Mouse (Mus musculus) left cerebral cortex, postnatal 36 days (tissue): ENCODE data around the gene Slamf1. TPM values are rescaled to one million over a fixed set of nuclear protein-coding genes. Genes with fewer than 3 reads are reported as not detected.
"Not testable (repeated sequence)": the region's sequence is repeated elsewhere in the genome, so short reads cannot be mapped to it uniquely, and the experiment has no call there.

Source experiments
- DNase-seq, 2 experiments: peaks; one replicate each; pipeline ENCODE4 v3.0.0; 2021 to 2022; ENCODE audit warnings: low spot score in 2 of 2, mixed read lengths in 1 of 2
- intact Hi-C: fragments of 180-260 bp; cut with DNase I; formaldehyde crosslinking; loops from one replicate; pipeline ENCODE4 v1.15.1; 2025
- total RNA-seq, 2 experiments: library from RNA; stranded (reverse); gene quantifications; 2 replicates each; pipeline ENCODE4 v1.2.3; 2021

Slamf1 gene
- total RNA-seq, 2 experiments from 2014 or later: 0.32 TPM

DNA sequence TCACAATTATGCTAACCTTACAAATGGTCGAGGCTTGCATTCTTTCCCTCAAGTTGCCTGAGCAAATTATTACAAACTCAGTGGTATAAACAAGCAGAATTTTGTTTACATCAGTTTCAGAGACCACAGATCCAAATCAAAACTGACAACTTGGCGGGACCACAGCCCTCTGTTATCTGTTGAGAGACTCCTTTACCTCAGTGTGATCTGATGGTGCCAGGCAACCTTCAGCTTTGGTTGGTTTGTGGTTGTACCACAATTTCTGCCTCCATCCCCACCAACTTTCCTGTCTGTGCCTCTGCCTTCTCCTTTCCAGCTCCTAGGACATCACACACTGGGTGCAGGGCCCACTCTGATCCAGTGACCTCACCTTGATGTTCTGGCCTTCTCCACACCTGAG, 29.3 kb downstream of the Slamf1 start:
- intact Hi-C loops: no loop called here
- no peak for DNase-seq

DNA sequence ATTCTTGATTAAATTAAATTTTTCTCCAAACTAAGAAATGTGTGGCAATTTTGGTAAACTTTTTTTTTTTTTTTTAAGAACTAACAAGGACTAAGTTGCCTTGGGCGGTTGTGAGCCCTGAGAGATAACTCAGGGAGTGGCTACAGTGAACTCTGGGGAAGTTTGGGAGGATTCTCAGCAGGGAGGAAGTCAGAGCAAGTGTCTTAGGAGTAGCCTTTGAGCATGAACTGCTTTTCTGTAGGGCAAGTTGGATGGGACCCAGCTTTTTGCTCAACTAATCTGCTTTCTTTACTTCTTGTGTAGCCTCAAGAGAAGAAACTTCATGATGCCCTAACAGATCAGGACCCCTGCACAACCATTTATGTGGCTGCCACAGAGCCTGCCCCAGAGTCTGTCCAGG, 30.9 kb downstream of the Slamf1 start:
- DNase-seq: no peak
- intact Hi-C loops: no loop called here

DNA sequence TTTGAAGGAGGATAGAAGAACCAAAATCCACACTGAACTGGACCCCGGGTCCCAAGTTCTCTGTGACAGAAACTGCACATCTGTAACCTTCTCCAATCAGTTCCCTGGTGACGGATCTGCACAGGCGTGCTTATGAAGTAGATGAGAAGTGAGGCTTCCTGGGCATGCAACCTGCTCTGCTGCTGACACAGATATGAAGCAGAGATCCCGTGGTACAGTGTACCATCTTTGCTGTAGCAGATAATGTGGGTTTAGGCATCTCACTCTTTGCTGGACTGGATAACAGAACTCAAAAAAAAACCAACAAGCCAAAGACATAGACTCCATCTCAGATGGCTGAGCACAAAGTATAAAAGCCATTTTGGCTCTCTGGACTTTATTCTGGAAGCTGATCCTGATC, 32.7 kb downstream of the Slamf1 start:
- intact Hi-C loops: no loop called here
- DNase-seq: no peak

DNA sequence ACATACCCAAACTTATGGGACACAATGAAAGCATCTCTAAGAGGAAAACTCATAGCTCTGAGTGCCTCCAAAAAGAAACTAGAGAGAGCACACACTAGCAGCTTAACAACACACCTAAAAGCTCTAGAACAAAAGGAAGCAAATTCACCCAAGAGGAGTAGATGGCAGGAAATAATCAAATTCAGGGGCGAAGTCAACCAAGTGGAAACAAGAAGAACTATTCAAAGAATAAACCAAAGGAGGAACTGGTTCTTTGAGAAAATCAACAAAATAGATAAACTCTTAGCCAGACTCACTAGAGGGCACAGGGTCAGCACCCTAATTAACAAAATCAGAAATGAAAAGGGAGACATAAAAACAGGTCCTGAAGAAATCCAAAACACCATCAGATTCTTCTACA, 44.1 kb downstream of the Slamf1 start:
- DNase-seq, intact Hi-C loops: not testable (repeated sequence)

DNA sequence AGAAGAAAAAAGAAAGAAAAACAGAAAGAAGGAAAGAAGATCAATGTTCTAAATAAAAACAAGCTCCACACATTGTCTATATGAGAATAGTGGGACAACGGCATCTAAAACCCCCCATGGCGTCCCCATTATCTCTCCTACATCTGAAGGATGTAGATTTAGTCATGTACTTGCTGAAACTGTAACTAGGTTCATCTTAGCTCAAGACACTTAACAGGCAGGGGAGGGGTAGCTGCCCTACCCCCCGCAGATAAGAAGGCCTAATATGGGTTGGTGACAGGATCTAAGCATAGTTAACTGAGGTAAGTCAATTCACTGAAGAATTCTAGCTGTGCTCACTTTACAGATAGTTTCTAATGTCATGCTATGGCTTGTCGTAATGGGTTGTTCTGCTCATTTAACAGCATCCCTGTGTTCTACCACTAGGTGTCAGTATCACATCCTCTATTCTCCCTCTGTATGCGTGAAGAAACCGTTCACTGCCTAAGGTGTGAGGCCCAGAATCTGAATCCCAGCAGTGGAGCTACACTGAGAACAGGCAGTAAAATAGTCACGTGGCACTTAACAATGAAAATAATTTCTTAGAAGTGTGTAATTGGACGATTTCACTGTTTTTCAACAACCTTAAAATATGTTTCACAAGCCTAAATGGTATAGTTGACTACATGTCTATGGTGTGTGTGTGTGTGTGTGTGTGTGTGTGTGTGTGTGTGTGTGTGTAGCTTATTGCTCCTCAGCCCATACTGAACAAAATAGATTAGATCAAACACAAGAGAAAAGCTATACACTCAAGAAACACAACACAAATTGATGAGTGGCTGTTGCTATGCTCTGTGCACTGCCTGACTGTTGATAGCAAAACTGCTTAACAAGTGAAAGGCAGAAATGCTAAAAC, 48.9 kb downstream of the Slamf1 start:
- intact Hi-C loops: loop anchor here (2.0 kb wide), 1 partner anchor 185 kb away; no protein-coding TSS in a partner anchor
- peak in 1 of 2 experiments; percentile 18 for DNase-seq

DNA sequence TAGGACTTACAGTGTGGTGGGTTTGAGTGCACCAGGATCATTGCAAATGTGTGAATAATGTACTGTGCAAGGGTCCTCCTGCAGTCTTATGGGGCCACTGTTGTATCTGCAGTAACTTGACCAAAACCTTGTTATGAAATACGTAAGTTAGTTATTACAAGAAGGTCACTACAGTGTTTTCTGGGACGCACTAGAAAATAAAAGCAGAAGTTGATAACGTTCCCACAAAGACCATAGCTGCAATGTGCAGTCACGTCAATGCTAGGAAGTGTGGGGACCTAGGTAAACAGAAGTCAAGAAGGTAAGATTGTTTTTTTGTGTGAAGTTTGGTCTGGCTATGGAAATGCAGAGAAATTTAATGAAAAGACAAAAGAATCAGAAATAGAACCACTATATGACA, 50.1 kb downstream of the Slamf1 start:
- DNase-seq: no peak
- intact Hi-C loops: loop anchor here (2.0 kb wide), 1 partner anchor 184 kb away; no protein-coding TSS in a partner anchor

DNA sequence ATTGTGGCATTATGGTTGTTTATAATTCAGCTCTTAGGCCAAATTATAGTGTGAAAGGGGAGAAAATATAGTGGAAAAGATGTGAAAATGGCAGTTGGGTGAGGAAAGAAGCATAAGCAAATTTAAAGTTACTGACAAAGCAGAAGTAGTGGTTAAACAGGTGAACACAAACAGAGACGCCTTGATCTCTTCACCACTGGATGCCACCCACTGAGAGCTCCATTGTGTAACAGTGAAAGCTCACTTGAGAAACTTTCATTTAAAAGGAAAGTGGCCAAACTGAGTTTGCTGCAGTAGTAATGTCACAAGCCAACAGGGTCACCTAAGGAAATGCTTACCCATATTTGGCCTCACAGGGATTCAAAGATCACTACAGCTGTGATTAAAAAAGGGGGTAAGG, 54.4 kb downstream of the Slamf1 start:
- DNase-seq: no peak
- intact Hi-C loops: no loop called here

DNA sequence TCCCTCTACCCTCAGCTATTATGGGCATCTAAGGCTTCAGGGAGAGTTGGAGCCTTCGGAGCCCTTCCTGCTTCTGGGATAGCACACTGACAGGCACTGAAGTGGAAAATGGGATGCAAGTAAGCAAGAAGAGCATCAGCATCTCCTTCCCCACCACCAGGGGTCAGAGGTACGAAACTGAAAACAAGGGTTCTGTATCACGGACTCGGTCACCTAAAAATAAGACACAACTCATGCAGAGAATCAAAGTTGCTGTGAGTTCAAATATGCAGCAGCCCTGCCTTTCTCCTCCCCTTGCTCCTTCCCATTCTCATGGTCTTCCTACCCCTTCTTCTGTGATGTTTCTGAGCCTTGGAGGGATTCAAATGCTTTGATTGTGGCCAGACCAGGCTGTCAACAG, 58.5 kb downstream of the Slamf1 start:
- no peak for DNase-seq
- intact Hi-C loops: no loop called here

DNA sequence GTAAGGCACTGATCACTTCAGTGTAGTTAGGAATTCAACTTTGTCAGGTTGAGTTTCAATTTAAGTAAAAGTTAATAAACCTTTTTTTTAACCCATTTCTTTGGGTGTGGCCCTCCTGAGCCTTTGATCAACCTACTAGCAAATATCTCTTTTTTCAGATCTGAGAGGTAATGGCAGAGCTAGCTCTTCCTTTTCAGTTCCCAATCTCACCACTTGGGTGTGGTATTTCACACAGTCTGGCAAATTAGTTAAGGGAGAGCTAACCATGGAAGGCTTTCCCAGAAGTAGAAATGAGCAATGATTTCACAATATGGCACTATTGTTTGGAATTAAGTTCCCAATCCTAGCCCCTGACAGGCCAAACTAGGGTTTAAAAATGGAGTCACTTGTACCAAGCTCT, 59.2 kb downstream of the Slamf1 start:
- intact Hi-C loops: no loop called here
- peak in 1 of 2 experiments; percentile 16 for DNase-seq

DNA sequence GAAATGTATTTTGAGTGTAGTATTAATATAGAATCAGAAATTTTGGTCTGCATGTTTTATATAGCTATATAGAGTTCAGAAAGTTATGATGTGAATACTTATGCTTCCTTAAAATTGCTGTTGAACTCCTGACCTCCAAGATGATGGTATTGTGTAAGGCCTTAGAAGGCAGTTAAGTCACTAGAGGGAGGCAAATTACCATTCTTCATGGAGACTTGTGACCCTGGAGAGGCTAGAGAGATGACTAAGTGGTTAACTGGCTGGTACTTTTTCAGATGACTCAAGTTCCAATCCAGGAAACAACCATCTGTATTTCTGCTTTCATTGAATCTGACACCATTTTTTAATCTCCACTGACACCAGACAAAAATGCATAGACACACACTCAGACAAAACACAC, 60.7 kb downstream of the Slamf1 start:
- intact Hi-C loops: no loop called here
- DNase-seq: no peak

DNA sequence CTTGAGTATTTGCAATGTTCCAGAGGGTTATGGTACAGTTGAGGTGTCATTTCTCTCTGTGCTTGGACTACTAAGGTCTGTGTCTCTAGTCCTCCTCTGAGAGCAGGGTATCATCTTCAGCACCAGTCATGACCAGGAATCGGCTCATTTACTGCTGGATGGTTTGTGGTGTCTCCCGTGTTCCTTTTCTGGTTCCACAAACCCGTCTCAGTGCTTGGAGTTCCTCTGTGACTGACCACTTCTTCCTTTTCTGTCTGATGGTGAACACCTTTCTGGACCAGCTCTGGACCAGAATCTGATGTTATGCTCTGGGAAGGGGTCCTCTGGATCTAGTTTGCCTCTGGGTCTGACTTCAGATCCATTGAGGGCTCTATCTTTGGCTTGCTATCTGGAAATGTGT, 72.6 kb downstream of the Slamf1 start, which contains the start of gene Cd84:
Gene Cd84 (plus strand): TSS at position 210 of the 400 bp plus-strand sequence.
- intact Hi-C loops: no loop called here
- no peak for DNase-seq

DNA sequence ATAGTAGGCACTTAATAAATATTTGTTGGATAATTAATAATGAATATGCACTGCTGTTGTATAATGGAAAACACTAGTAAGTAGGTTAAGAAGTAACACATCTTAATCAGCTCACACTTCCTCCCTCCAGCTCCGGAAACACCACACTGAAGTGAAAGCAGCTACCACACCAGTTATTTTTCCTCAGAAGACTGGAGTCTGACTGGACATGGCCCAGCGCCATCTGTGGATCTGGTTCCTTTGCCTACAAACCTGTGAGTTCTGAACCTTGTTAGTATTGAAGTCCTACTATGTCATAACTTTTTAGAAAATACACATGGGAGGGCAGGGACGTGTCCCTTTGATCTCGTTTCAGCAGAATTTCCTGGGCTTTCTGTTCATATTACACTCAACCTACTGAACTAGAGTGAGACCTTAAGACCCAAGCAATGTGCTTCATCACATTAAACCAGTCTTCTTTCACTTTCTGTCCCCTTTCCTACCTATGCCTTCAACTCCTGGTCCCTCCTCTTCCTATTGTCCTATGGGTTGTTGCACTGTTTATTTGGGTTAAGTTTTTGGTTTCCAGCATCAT, 73.6 kb downstream of the Slamf1 start:
- no peak for DNase-seq
- intact Hi-C loops: no loop called here

DNA sequence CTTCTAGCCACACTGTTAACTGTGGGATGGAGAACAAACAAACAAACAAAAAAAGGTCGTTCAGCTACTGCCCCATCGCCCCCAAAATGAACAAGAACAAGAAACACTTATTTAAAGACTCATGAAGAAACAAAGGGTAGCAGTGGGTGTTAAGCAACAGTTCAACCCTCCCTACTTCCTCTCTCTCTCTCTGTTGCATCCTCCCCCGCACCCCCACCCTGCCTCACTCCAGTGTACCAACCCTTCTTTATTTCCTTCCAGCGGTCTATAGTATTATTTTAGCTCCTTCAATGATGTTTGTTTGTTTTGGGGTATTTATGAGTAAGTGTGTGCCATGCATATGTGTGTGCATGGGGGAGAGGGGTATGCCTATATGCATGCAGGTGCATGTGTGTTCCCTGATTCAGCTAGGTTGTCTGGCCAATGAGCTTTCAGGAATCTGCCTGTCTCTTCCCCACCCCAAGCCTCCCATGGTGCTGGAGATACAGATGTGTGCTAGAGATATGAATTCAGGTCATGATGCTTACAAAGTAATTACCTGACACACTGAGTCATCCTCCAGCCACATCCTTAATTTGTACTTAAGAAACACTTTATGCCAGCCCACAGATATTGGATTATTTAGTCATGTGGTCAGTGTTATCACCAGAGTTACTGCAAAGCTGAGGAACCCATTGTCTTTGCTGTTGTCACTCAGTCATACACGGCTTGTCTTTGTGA, 78.3 kb downstream of the Slamf1 start:
- DNase-seq: no peak
- intact Hi-C loops: no loop called here

DNA sequence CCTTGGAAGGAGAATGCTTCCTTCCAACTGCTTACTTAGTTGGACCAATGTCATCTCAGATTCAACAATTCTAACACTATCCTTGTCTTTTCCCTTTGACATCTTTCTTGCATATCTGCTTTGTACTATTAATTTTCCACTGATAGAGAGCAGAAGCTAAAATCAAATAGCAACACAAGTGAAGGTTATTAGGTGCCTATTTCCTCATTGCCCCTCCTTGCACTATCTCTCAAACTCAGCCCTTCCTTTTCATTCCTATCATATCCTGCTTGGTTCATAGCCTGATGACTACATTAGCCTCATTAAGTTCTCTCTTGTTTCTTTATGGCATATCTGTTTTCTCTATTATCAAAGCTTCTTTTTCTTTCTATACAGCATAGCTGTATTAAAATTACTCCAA, 81.3 kb downstream of the Slamf1 start:
- DNase-seq: no peak
- intact Hi-C loops: no loop called here

DNA sequence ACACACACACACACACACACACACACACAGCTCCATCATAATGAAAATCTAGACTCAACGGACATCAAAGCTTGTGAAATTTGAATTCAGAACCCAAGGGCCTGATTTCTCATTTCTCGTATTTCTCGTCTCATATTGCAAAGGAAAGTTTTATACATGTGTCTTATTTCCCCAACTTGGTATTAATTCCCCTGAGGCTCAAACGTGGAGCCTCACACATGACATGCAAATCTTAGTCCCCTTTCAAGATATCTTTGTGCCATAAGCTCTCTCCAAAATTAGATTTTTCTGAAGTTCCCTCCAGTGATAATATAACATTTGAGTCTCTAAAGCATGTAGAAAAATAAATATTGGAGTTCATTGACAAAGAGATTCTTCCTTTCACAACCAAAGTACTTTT, 81.8 kb downstream of the Slamf1 start:
- no peak for DNase-seq
- intact Hi-C loops: no loop called here

DNA sequence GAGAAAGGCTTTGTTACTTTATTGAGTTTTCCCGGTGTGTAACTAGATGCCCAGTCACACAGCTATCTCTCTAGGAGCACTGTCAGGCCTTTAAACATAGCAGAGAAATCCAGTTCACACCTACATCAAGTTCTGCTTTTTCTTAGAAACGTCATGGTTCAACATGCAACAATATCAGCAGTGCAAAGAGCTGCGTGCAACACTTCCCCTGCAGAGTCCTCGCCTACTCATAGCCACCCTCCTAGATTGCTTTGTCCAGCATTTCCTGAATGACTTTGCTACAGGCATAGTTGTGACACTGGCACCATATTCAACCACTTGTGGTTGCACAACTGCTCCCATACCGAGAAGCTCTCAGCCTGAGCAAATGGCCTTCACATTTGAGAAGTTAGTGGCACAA, 82.5 kb downstream of the Slamf1 start:
- intact Hi-C loops: no loop called here
- peak; percentile 6 to 16 for DNase-seq

Other genes starting within 250 kb of the Slamf1 start
- not detected for gene Itln1, start 231.8 kb upstream of the Slamf1 start, total RNA-seq
- not detected for gene Cd244a, start 207.9 kb upstream of the Slamf1 start, total RNA-seq
- gene Ly9, start 159.7 kb upstream of the Slamf1 start, total RNA-seq: not detected
- gene Slamf7, start 114.1 kb upstream of the Slamf1 start, total RNA-seq: not detected
- under 1 TPM; 0.44 to 0.91 TPM for gene Cd48, start 85.1 kb upstream of the Slamf1 start, total RNA-seq
- 1 to 10 TPM; 2.0 to 2.2 TPM for gene Cd84, start 72.6 kb downstream of the Slamf1 start, total RNA-seq
- under 1 TPM in 1 of 2 experiments, not detected in 1; 0.16 TPM for gene Gm10521, start 128.5 kb downstream of the Slamf1 start, total RNA-seq
- not detected for gene Slamf6, start 150.4 kb downstream of the Slamf1 start, total RNA-seq